Comparison of ENCODE assay signal across 30 mouse cellular contexts in genomic region chrX:12824497-12824896, GRCm38 (mm10).
DNase-seq lines count a peak whose midpoint lies in the region; ATAC-seq and TF ChIP-seq lines count a peak whose summit lies in the region.
"Had no signal": no experiment of that assay in that cellular context is flagged by ENCODE, and none has a peak within 500 bp of the region (broad histone marks: within the 10 kb centered on the region; RNA-seq: fewer than 3 reads in every experiment).

No protein-coding gene starts in this region.

- ATAC-seq in common myeloid progenitor, adult 5-6 weeks (replicated peaks; ENCODE audit: low read depth, poor library complexity, severe bottlenecking), result peak; percentile 66
- 0 out of 2 replicates have a peak, but pooled peaks have one; percentile 53 for ATAC-seq in monocyte, adult 5-6 weeks (replicated peaks; ENCODE audit: insufficient number of reproducible peaks, low FRiP score, low TSS enrichment, poor library complexity, severe bottlenecking)
- ATAC-seq in intestine, embryonic 15.5 days, result no peak
- ATAC-seq: forebrain, embryonic 14.5 days had no signal

- H3K27me3 ChIP-seq in MEL (ENCODE audit: control insufficient read depth in 1 of 2, insufficient read depth in 2 of 2, low read length in 2 of 2), result no peaks in the 10 kb centered on the region
- no peaks in the 10 kb centered on the region for H3K27me3 ChIP-seq in intestine, embryonic 15.5 days (replicated peaks)
- H3K27me3 ChIP-seq: embryonic facial prominence, embryonic 12.5 days; lung, embryonic 15.5 days had no signal

- peaks cover 26 to 53% of the 10 kb centered on the region in 2 experiments for H3K4me1 ChIP-seq in MEL (ENCODE audit: control insufficient read depth in 1 of 2, insufficient read depth in 2 of 2, low read length in 2 of 2)
- H3K4me1 ChIP-seq in intestine, embryonic 15.5 days (replicated peaks), result no peaks in the 10 kb centered on the region
- H3K4me1 ChIP-seq: embryonic facial prominence, embryonic 12.5 days; limb, embryonic 13.5 days; lung, embryonic 15.5 days had no signal

- H3K4me3 ChIP-seq in MEL (ENCODE audit: control insufficient read depth in 1 of 2, insufficient read depth in 1 of 2, low read depth in 2 of 2, low read length in 2 of 2), result no peak overlapping the region
- no peak overlapping the region for H3K4me3 ChIP-seq in intestine, embryonic 15.5 days (replicated peaks)
- H3K4me3 ChIP-seq: embryonic facial prominence, embryonic 12.5 days; left cerebral cortex, adult 2 months; limb, embryonic 13.5 days; lung, embryonic 15.5 days had no signal

- WGBS in intestine, embryonic 15.5 days, result 71% methylated on average over 5 of the region's 5 CpGs

- H3K79me2 ChIP-seq in MEL (ENCODE audit: control insufficient read depth, insufficient read depth, low read length, poor library complexity), result no peaks in the 10 kb centered on the region; the same call in 1 of the 2 replicates

- peaks cover 0 to 47% of the 10 kb centered on the region in 2 experiments; a peak in 2 of 4 replicates for H3K36me3 ChIP-seq in MEL (ENCODE audit: control insufficient read depth in 1 of 2, insufficient read depth in 2 of 2, low read length in 2 of 2)
- no peaks in the 10 kb centered on the region for H3K36me3 ChIP-seq in intestine, embryonic 15.5 days
- H3K36me3 ChIP-seq: embryonic facial prominence, embryonic 12.5 days; G1E; limb, embryonic 13.5 days; lung, embryonic 15.5 days had no signal

- no peak for TF ChIP-seq CTCF in MEL (IDR thresholded peaks at IDR 0.05 in 2 of 3, conservative IDR thresholded peaks at IDR 0.05 in 1 of 3; ENCODE audit: control insufficient read depth in 1 of 3, insufficient read depth in 1 of 3, low read depth in 2 of 3, low read length in 3 of 3, poor library complexity in 1 of 3, severe bottlenecking in 1 of 3)

- H3K27ac ChIP-seq in MEL (ENCODE audit: control insufficient read depth, low read depth, low read length), result peak overlapping the region; percentile 60
- no peak overlapping the region for H3K27ac ChIP-seq in intestine, embryonic 15.5 days
- H3K27ac ChIP-seq: embryonic facial prominence, embryonic 12.5 days; hindbrain, embryonic 14.5 days; left cerebral cortex, adult 2 months; limb, embryonic 13.5 days; lung, embryonic 15.5 days; stomach, postnatal 0 days had no signal

- TF ChIP-seq POLR2A in MEL (IDR thresholded peaks at IDR 0.05; ENCODE audit: control insufficient read depth in 1 of 2, insufficient read depth in 1 of 2, low read depth in 1 of 2, low read length in 2 of 2, poor library complexity in 1 of 2), result 0 out of 4 replicates have a peak, but pooled peaks of 1 of the 2 experiments have one; percentile 29

- no peak overlapping the region for H3K4me2 ChIP-seq in intestine, embryonic 15.5 days (replicated peaks)
- H3K4me2 ChIP-seq: embryonic facial prominence, embryonic 12.5 days; hindbrain, embryonic 14.5 days; limb, embryonic 13.5 days; liver, embryonic 11.5 days; lung, embryonic 15.5 days had no signal

- no peak; a peak in 1 of 4 replicates for TF ChIP-seq EP300 in MEL (IDR thresholded peaks at IDR 0.05; ENCODE audit: low read depth in 1 of 2, low read length in 2 of 2)

- peak; percentile 86 for DNase-seq in heart, adult 11 months
- no peak for DNase-seq in heart, adult 18-20 months
- DNase-seq in MEL (ENCODE audit: low read depth, low spot score), result peak; percentile 78
- DNase-seq in T-cell, adult 2 months (ENCODE audit: low spot score), result no peak
- DNase-seq: adrenal gland, adult 8-10 months; cerebellum, adult 11 months; cerebellum, adult 9-10 months; cerebellum, postnatal 36 days; embryo, embryonic 11 days; gastrocnemius, postnatal 36 days; heart, postnatal 14 days; kidney, adult 11 months; kidney, postnatal 25 days; lung, postnatal 36 days; midbrain, embryonic 14.5 days; right cerebral cortex, postnatal 4 days; thymus, adult 18-20 months; thymus, postnatal 25 days had no signal

- no peak for TF ChIP-seq RAD21 in MEL (IDR thresholded peaks at IDR 0.05; ENCODE audit: low read depth, low read length)

- H3K9ac ChIP-seq in MEL (ENCODE audit: control insufficient read depth, low read depth, low read length, poor library complexity, severe bottlenecking), result peak overlapping the region; percentile 48
- H3K9ac ChIP-seq in intestine, embryonic 15.5 days, result no peak overlapping the region
- H3K9ac ChIP-seq: embryonic facial prominence, embryonic 12.5 days; hindbrain, embryonic 14.5 days; limb, embryonic 13.5 days; lung, embryonic 15.5 days had no signal

- no peaks in the 10 kb centered on the region for H3K9me3 ChIP-seq in MEL (replicated peaks; ENCODE audit: insufficient read depth, low read length)
- no peaks in the 10 kb centered on the region for H3K9me3 ChIP-seq in intestine, embryonic 15.5 days
- H3K9me3 ChIP-seq: embryonic facial prominence, embryonic 12.5 days; G1E; limb, embryonic 13.5 days; lung, embryonic 15.5 days had no signal

TF ChIP-seq in MEL, 35 proteins besides CTCF, POLR2A, EP300 and RAD21:
- TF ChIP-seq RCOR1 (IDR thresholded peaks at IDR 0.05; ENCODE audit: low read depth, low read length) (no peak), SIN3A (IDR thresholded peaks at IDR 0.05; ENCODE audit: low read length) (peak; percentile 48; the same call in 1 of the 2 replicates), BHLHE40 (IDR thresholded peaks at IDR 0.05; ENCODE audit: borderline replicate concordance, low read depth, low read length) (no peak), NELFE (IDR thresholded peaks at IDR 0.05; ENCODE audit: low read depth, low read length) (peak; percentile 32; the same call in 1 of the 2 replicates), CHD1 (IDR thresholded peaks at IDR 0.05; ENCODE audit: low read depth, low read length) (0 out of 2 replicates have a peak, but pooled peaks have one; percentile 19), ZNF384 (IDR thresholded peaks at IDR 0.05; ENCODE audit: low read depth, low read length) (no peak), E2F4 (IDR thresholded peaks at IDR 0.05; ENCODE audit: borderline replicate concordance, low read depth, low read length) (no peak), TBP (IDR thresholded peaks at IDR 0.05; ENCODE audit: low read depth, low read length) (0 out of 2 replicates have a peak, but pooled peaks have one; percentile 37), MAZ (IDR thresholded peaks at IDR 0.05; ENCODE audit: low read depth, low read length) (no peak), ELF1 (IDR thresholded peaks at IDR 0.05; ENCODE audit: low read depth, low read length) (peak; percentile 76), TCF12 (IDR thresholded peaks at IDR 0.05; ENCODE audit: low read depth, low read length) (0 out of 2 replicates have a peak, but pooled peaks have one; percentile 10), POLR2AphosphoS2 (IDR thresholded peaks at IDR 0.05; ENCODE audit: low read length) (no peak), USF1 (IDR thresholded peaks at IDR 0.05; ENCODE audit: low read depth, low read length) (no peak), ETS1 (IDR thresholded peaks at IDR 0.05; ENCODE audit: low read depth, low read length) (no peak; the same call in 1 of the 2 replicates), ZC3H11A (IDR thresholded peaks at IDR 0.05; ENCODE audit: low read depth, low read length) (no peak), UBTF (IDR thresholded peaks at IDR 0.05; ENCODE audit: borderline replicate concordance, insufficient read depth, low read depth, low read length) (no peak), MYC (IDR thresholded peaks at IDR 0.05; ENCODE audit: low read depth, low read length) (no peak), POLR2AphosphoS5 (IDR thresholded peaks at IDR 0.05; ENCODE audit: borderline replicate concordance, low read depth, low read length) (no peak), MYB (IDR thresholded peaks at IDR 0.05; ENCODE audit: low read depth, low read length) (no peak), GABPA (IDR thresholded peaks at IDR 0.05; ENCODE audit: low read depth, low read length) (no peak), TAL1 (IDR thresholded peaks at IDR 0.05; ENCODE audit: low read length) (no peak), NRF1 (IDR thresholded peaks at IDR 0.05; ENCODE audit: insufficient read depth, low read depth, low read length, poor library complexity, severe bottlenecking) (no peak), GATA1 (IDR thresholded peaks at IDR 0.05; ENCODE audit: low read depth, low read length) (no peak), KAT2A (conservative IDR thresholded peaks at IDR 0.05; ENCODE audit: low read depth, low read length) (no peak), MAX (IDR thresholded peaks at IDR 0.05; ENCODE audit: low read length) (no peak), MEF2A (IDR thresholded peaks at IDR 0.05; ENCODE audit: extremely low read depth, insufficient replicate concordance, low read depth, low read length, poor library complexity, severe bottlenecking) (no peak), SMC3 (IDR thresholded peaks at IDR 0.05; ENCODE audit: low read depth, low read length) (no peak), JUND (IDR thresholded peaks at IDR 0.05; ENCODE audit: low read depth, low read length) (no peak), HCFC1 (IDR thresholded peaks at IDR 0.05; ENCODE audit: low read depth, low read length) (no peak), USF2 (IDR thresholded peaks at IDR 0.05; ENCODE audit: borderline replicate concordance in 1 of 2, insufficient read depth in 1 of 2, low read depth in 1 of 2, low read length in 2 of 2) (no peak), MXI1 (IDR thresholded peaks at IDR 0.05; ENCODE audit: low read depth, low read length) (no peak), MAFK (IDR thresholded peaks at IDR 0.05; ENCODE audit: borderline replicate concordance, low read depth, low read length) (no peak), CHD2 (IDR thresholded peaks at IDR 0.05; ENCODE audit: low read length) (no peak), ZMIZ1 (IDR thresholded peaks at IDR 0.05; ENCODE audit: low read depth, low read length) (no peak), ZKSCAN1 (IDR thresholded peaks at IDR 0.05; ENCODE audit: low read depth, low read length) (no peak)

Comparison
In these comparisons a context has a peak if more than half of its experiments do, and no peak if none do; other contexts are left out.
1. DNase-seq: peak in heart, adult 11 months (single experiment) and MEL (single experiment); none in heart, adult 18-20 months (0 of 2) and T-cell, adult 2 months (single experiment).